31 mouse cellular contexts compared by ENCODE assay signal in the genomic region with DNA sequence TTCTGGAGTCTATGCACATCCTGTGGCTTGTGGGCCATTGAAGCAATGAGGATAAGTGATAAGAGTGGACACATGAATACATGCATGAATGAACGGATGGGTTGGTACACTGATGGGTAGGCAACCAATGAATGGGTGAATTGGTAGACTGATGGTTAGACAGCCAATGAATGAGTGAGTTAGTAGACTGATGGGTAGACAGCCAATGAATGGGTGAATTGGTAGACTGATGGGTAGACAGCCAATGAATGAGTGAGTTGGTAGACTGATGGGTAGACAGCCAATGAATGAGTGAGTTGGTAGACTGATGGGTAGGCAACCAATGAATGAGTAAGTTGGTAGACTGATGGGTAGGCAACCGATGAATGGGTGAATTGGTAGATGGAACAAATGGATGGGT.
"Had no signal": no experiment of that assay in that cellular context is flagged by ENCODE, and none has a peak within 500 bp of the region (broad histone marks: within the 10 kb centered on the region; RNA-seq: fewer than 3 reads in every experiment).

No protein-coding gene starts in this region.

- H3K4me3 ChIP-seq: heart, embryonic 12.5 days; heart, embryonic 13.5 days; heart, embryonic 15.5 days; hindbrain, embryonic 10.5 days; hindbrain, embryonic 12.5 days; hindbrain, embryonic 13.5 days; hindbrain, embryonic 15.5 days; intestine, embryonic 15.5 days; kidney, embryonic 15.5 days; layer of hippocampus, adult 2 months; left cerebral cortex, adult 2 months had no signal

- H3K4me1 ChIP-seq: heart, embryonic 15.5 days; intestine, embryonic 15.5 days had no signal

- H3K4me2 ChIP-seq: heart, embryonic 11.5 days; heart, embryonic 12.5 days; heart, embryonic 13.5 days; heart, embryonic 15.5 days; hindbrain, embryonic 12.5 days; hindbrain, embryonic 13.5 days; hindbrain, embryonic 14.5 days; hindbrain, embryonic 15.5 days; intestine, embryonic 15.5 days; kidney, embryonic 15.5 days had no signal

- H3K36me3 ChIP-seq: heart, embryonic 12.5 days; heart, embryonic 13.5 days; heart, embryonic 15.5 days; hindbrain, embryonic 10.5 days; hindbrain, embryonic 12.5 days; hindbrain, embryonic 13.5 days; hindbrain, embryonic 15.5 days; intestine, embryonic 15.5 days; kidney, embryonic 15.5 days had no signal

- DNase-seq: heart, postnatal 10 days; heart, postnatal 14 days; heart, postnatal 36 days; heart, postnatal 4 days; kidney, adult 11 months; kidney, adult 18-20 months; kidney, adult 2 months; kidney, adult 8-10 months; kidney, adult 9 months; kidney, postnatal 10 days; kidney, postnatal 14 days; kidney, postnatal 25 days; kidney, postnatal 36 days; kidney, postnatal 4 days; layer of hippocampus, adult 9-11 months; layer of hippocampus, postnatal 36 days had no signal

- H3K27me3 ChIP-seq: heart, embryonic 15.5 days; hindbrain, embryonic 15.5 days; intestine, embryonic 15.5 days; kidney, embryonic 15.5 days had no signal

- H3K9me3 ChIP-seq: heart, embryonic 12.5 days; heart, embryonic 13.5 days; heart, embryonic 15.5 days; hindbrain, embryonic 12.5 days; hindbrain, embryonic 13.5 days; hindbrain, embryonic 15.5 days; kidney, embryonic 15.5 days had no signal

- H3K27ac ChIP-seq: heart, embryonic 13.5 days; heart, embryonic 15.5 days; hindbrain, embryonic 10.5 days; hindbrain, embryonic 12.5 days; hindbrain, embryonic 13.5 days; hindbrain, embryonic 14.5 days; hindbrain, embryonic 15.5 days; hindbrain, postnatal 0 days; intestine, embryonic 15.5 days; kidney, embryonic 15.5 days; kidney, postnatal 0 days; layer of hippocampus, adult 2 months; left cerebral cortex, adult 2 months had no signal

- H3K9ac ChIP-seq: heart, embryonic 12.5 days; heart, embryonic 13.5 days; heart, embryonic 15.5 days; hindbrain, embryonic 12.5 days; hindbrain, embryonic 13.5 days; hindbrain, embryonic 14.5 days; hindbrain, embryonic 15.5 days; intestine, embryonic 15.5 days; kidney, embryonic 15.5 days had no signal
